Mouse (Mus musculus) cerebellum, adult (tissue): ENCODE results near the gene Filip1.
"Not testable (repeated sequence)": the region's sequence is repeated elsewhere in the genome, so short reads cannot be mapped to it uniquely, and the experiment has no call there.

Experiments
- ATAC-seq: cut with Nextera tagmentation; 2 replicates; pipeline ENCODE4 v1.9.2; 2017; ENCODE audit warnings: mild to moderate bottlenecking, moderate library complexity, mixed read lengths; ENCODE audit not compliant: insufficient number of reproducible peaks, low FRiP score, low TSS enrichment

Gene Filip1

DNA sequence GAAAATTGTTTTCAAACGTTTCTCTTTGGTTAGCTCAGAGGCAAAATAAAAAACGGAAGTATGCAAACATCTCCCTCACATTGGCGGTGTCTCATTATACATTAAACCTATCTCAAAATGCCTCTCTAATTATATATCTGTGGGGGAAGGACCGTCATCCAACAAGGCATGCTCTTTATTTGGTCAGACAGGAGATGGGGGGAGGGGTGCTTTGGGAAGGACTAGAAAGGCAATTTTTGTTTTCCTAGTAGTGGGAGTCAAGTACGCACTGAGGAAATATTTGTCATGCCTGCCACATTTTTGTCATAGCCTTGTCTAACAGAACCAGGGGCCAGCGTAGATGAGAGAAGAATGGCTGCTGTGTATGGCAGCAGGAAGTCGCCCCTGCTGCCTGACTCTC is at the start of gene Filip1:
TSS of gene Filip1 (minus strand) at position 101 of the 400 bp plus-strand sequence.
- no peak for ATAC-seq

DNA sequence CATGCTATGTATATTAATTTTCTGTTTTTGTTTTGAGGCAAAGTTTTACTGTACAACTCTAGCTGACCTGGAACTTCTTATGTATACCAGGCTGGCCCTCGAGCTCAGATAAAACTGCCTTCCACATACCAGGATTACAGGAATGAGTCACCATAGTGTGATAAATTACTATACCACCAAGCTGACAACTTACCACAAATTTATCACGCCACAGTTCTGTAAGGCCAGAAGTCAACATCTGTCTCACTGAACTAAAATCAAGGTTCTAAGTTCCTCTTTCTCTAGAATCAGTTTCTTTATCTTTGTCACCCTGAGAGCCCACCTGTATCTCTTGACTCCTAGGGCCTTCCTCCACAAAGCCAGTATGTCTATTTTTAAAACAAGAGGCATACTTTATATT is 45.0 kb upstream of the Filip1 start:
- no peak for ATAC-seq

DNA sequence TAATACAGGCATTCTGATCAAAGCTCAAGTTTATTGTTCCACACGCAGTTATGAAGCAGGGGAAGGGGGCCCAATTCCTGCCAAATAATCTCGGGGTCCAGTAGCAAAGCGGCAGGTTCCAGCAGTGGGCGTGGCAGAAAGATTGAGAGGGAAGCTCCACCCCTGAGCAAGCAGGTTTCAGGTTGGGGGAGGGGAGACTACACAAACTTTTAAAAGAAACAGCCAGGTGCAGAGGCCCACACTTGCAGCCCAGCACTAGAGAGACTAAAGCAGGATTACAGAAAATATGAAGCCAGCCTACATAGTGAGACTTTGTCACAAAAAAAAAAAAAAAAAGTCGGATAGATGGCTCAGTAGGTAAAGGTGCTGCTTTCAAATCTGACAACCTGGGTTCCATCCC is 40.3 kb upstream of the Filip1 start:
- no peak for ATAC-seq

DNA sequence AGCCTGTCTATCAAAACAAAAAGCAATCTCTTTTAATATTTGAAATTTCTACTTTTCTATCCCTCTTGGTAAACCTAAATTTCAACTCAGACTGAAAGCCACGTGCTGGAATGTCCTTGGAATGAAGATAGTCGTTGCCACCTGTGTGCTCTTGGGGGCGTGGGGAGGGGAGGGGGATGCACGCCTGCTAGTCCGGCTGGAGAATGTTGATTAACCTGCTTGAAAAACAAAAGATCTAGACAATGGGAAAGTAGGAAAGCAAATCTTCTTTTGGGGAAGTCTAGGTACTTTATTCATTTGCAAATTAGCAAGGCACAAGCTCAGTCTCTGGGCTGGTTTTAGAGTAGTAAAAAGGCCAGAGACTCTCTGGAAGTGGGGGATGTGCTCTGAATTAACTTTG is 36.6 kb upstream of the Filip1 start:
- ATAC-seq = not testable (repeated sequence)

DNA sequence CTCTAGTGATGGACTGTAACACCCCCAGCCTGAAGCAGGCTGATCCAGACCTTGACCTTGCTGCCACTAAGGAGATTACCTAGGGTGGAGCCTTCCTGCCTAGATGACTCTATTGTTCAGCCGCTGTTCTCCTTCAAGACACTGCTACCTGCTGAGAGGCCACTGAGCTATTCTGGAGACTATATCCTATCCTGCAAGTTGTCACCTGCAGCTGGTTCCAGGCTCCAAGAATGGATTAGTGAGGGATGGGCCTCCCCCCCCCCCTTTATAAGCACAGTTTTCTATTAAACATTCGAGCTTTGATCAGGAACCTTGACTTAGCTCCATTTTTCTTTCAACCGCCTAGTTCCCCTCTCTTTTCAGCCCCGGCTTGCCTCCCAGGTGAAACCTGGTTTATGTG is 31.6 kb upstream of the Filip1 start:
- not testable (repeated sequence) for ATAC-seq

DNA sequence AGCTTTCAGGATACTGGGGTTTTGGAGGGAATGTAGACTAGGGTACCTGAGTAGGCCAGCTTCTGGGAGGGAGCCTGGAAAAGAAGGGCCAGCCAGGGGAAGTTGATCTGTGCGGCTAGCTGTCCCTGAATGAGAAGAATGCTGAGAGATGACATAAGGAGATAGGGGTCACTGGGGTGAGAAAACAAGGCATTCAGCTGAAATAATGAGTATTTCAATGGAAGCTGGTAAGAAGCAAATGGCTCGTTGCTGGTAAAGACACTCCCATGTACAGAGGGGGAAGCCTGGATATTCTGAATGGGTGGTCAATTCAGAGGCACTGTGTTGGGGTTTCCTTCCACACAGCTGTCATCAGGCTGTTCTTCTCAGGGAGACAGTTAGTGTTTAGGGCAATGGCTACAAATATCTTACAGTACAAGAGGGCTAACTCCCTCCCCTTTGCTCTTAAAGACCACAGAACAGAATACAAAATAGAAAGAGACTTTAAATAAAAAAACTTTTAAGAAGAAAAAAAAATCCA is 26.7 kb upstream of the Filip1 start:
- no peak for ATAC-seq

DNA sequence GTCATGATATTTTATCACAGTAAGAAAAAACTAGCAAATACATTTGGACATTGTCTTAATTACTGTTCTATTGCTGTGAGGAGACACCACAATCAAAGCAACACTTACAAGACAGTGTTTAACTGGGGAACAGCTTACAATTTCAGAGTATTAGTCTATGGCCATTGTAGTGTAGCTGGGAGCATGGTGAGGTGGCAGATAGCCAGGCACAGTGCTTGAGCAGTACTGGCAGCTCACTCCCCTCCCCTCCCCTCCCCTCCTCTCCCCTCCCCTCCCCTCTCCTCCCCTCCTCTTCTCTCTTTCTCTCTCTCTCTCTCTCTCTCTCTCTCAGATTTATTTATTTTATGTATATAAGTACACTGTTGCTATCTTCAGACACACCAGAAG is 25.3 kb upstream of the Filip1 start:
- no peak for ATAC-seq

DNA sequence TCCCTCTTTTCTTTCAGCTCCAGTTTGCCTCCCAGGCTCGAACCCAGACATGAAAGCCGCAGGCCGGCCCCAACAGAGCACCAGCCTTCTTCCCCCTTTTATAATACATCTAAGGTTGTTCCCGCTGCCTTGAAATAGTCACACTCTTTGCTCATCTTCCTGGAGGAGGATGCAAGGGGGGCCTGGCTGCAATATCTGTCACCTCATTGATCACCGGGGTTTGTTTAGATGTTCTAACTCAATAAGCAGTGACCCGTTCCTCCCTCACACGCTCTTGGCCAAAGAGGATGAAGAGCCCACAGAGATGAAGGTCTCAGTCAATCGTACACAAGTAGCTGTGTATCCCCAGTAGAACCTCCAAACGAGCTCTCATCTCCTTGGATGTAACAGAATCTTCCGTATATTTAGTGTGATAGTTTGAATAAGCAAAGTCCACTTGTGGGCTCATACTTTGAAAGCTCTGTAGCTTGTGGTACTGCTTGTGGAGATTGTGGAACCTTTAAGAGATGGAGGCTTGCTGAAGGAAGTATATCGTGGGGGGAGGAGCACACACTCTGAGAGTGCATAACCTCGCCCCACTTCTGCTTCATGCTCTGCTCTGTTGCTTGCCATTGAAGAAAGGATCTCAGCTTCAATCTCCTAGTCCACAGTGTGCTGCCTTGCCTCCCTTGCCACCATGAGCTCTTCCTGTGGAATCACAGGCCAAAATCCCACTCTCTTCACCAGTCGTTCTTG is 24.8 kb upstream of the Filip1 start:
- no peak for ATAC-seq

DNA sequence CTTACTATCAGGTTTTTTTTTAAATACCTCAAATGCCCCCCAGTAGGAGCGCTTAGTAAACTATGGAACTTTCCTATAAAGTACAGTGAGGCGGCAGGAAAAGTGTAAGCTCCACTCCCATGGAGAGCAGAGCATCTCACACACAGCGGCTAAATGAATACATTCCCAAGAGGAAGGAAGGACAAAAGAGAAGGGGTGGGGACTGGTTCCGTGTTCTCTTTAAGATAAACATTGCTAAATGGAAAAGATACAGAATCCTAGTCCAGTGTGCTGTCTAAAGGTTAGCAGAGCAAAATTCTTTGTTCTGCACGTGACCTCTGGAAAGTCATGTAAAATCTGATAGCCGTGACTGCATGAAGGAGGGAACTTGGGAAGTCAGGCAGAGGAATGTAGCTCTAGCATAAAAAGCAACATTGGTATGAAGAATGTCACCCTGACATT is 13.9 kb upstream of the Filip1 start:
- ATAC-seq = no peak

DNA sequence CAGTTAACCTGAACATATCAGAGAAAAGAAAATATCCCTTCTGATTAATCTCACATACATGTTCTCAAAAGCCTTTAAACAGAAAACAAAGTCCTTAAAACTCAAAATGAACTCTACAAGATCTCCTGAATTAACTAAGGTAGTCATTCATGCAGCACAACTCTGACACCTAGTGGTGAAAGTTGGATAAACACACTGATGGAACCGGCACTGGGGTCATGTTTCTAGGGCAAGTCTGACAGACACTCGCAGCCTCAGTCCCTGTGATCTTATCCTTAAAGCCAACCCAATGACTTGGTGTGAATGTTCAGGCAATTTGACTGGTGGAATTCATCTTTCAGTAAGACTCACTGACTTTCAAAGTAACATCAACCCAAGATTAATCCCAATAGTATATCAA is 13.4 kb upstream of the Filip1 start:
- no peak for ATAC-seq

DNA sequence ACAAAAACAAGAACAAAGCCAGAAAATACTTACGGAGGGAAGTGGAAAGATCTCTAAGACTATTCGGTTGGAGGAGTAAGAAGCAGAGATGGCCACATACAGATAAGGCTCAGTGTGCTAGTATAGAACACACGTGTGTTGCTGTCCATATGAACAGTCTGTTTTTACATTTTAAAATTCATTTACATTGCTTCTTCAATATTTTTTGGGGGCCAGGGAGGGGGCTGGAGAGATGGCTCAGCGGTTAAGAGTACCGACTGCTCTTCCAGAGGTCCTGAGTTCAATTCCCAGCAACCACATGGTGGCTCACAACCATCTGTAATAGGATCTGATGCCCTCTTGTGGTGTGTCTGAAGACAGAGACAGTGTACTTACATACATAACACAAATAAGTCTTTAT is 12.7 kb upstream of the Filip1 start:
- ATAC-seq = not testable (repeated sequence)

DNA sequence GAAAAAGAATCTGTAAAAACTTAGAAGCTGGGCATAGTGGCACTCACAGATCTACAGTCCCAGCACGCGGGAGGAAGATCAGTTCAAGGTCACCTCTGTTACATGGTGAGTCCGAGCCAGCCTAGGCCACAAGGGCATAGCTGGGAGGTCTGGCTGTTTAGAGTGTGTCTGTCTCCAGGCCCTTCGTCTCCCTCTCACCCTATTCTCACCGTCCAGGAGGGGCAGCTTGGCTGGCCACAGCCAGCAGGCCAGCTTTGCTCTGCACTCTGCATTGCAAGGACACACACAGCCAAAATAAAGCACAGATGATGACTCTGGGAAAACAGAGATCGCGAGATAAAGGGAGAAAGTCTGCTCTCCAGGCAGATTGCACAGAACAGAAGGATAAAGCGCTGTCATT is 10.2 kb upstream of the Filip1 start:
- ATAC-seq = no peak

DNA sequence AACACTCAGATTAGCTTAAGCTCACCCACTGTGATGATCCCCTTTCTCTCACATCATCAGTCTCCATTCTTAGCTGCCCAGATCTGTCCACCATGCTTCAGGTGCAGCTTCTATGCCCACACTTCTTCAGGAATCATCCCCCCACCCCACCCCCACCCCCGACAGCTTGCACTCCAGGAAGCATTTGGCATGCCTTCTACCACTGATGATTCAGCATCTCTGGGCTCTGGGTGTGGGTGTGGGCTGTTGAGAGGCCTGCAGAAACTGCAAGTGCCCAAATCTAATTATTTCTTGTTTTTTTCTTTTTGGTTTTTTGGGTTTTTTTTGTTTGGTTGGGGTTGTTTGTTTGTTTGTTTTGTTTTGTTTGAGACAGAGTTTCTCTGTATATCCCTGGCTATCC is 9.0 kb upstream of the Filip1 start:
- ATAC-seq = no peak

DNA sequence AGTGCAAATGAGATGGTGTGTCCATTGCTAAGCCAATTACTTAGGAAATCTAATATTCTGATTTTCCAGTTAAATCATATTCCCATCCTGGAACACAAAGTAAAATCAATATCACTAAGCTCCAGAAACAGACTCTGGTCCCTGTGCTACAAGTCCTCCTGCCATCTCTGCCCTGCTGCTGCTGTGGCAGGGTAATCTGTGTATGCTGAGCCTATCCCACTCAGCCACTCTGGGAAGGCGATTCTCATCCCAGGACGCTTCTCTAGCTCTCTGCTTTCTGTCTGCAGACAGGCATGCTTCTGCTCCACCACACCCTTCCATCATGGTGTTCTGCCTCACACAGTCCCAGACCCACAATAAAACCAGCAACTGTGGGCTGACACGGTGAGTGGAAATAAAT is 7.8 kb upstream of the Filip1 start:
- no peak for ATAC-seq

DNA sequence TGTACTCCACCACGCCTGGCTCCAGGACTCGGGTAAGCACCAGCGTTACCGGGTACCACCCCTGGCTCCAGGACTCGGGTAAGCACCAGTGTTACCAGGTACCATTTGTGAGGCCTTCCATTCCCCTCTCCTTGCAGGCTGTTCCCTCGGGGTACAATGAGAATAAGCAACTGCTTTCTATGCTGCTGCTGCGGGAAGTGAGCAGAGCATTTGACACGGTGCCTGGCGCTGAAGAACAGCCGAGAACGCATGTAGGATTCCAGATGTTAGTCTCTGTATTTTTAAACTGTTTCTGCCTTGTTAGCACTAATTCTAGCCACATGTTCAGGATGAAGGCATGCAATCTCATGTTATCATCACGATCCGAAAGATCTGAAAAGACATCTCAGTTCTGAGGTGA is 635 bp downstream of the Filip1 start:
- no peak for ATAC-seq

DNA sequence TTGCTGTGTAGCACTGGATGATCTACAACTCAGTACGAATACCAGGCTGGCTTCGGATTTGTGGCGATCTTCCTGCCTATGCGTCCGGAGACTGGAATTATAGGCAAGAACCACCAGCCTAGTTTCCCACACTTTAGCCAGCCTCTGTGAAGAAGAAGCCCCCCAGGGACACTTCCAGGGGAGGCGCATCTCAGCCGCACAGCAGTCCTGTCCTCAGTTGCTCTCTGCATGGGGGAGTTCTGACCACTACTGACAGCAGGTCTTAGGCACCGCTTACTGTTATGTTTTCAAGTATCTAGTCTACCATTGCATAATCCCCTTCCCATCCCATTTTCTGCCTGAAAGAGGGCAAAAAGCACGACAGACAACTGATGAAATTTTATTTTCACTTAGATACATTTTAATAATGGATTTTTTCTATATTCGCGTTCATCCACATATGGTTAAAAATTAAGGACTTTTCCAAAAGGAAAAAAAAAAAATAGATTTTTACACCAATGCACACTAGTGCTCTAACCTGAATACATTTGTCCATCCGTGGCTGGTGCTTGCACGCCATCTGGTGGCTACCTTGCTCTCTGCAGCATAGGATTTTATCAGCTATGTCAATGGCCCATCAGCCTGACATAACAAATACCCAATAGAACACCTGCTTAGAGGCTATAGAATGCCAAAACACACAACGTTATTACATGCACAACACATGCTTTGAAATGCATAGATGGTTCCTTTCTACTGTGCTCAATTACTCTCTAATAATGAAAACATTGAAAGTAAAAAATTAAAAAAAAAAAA is 10.1 kb downstream of the Filip1 start:
- no peak for ATAC-seq

DNA sequence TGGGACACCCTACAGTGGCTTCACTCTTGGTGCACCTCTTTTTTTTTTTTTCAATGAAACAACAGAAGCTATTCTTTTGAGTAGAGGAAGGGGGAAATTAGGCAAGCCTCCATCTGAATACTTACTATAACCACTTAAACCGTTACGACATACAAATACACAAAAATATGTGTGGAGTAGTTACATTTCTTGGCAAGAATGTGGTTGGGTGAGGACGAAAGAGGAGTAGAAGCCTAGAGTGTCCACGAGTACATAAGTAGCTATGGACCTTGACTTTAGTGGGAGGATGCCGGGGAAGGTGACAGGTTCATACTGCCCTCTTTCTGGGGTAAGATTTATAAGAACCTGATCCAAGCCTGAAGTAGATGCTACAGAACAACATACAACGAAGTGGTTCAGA is 15.4 kb downstream of the Filip1 start:
- no peak for ATAC-seq

DNA sequence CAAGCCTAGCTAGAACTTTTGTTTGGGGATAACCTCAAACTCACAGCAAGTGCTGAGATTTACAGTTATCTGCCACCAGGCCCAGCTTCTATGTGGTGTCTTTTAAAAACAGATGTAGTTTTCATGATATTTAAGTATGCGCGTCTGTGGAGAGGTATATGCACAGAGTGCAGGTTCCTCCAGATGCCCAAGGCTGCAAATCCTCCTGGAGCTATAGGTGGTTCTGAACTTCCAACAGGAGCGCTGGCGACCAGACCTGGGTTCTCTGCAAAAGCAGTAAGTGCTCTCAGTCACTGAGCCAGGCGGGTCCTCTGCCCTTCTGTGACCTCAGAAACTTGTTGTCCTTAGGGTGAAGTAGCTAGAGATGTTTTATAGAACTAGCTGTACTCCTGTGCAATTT is 18.4 kb downstream of the Filip1 start:
- no peak for ATAC-seq

DNA sequence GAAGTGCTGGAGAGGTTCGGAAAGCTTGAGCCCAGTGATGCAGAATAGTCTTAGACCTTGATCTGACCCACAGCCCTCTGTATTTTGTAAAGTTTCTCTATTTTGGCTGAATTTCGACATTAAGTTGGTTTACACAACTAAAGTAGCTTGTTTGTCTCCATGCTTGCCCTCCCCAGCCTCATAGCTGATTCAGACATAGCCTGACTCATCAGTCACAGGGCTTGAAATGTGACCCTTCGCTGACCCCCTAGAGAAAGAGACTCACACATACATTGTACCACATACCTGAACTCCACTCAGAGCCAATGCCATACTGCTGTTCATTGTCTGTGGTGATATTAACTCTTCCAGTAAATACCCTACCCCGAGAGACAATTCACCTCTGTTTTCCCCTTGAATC is 19.6 kb downstream of the Filip1 start:
- ATAC-seq = no peak

DNA sequence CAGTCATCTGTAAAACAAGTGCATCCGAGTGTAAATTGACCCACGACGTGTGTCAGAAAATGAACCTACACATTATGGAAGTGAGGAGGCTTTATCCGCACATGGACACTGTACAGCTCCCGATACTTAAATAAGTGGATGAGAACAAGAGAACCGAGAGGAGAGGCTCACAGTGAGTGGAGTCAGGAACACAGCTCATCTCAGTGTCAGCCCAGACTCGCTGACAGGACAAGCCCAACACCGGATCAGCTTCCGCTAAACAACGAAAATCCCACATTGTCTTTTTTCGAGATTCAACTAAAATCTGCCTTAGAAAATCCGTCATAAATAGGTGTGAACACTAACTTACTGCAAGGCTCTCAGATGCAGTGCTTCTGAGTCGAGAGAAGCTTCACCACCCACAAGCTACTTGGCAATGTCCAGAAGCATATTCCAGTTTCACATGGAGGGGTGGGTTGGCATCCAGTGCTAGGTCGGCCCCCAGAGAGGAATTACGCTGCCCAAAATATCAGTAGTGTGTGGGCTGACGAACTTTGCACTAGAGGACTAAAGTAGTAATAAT is 22.1 kb downstream of the Filip1 start:
- ATAC-seq = no peak

DNA sequence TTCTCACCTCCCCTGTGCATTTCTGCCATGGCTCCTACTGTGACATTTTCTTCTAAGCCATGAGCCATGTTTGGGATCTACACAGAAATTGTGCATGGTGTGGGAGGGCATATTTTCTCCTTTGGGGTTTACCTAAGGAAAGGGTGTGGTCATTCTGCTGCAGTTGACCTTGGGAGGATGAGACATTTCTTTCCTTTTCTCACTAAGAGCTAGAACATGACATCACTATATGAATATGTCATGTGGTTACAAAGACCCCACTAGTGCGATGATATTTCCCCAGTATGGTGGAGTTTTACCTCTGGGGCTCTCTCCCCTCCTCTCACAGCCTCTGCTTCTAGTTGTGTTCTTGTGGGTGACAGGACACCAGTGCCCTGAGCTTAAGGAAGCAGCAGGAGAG is 22.9 kb downstream of the Filip1 start:
- ATAC-seq = no peak
